Mouse (Mus musculus) ES-E14 (cell line): Measurements from ENCODE around the gene Gm21440. TPM values are rescaled to one million over a fixed set of nuclear protein-coding genes. Genes with fewer than 3 reads are reported as not detected.
"Not testable (repeated sequence)": the region's sequence is repeated elsewhere in the genome, so short reads cannot be mapped to it uniquely, and the experiment has no call there.

Source experiments
- DNase-seq: peaks from one replicate; pipeline ENCODE4 v3.0.0-alpha.2; 2013; ENCODE audit warnings: low read depth, low spot score
- H3K27ac ChIP-seq: 2 replicates; pipeline ENCODE4 v1.5.1; 2012; ENCODE audit warnings: low read depth, mild to moderate bottlenecking, low read length, moderate library complexity, mixed read lengths; ENCODE audit not compliant: poor library complexity, insufficient read depth, severe bottlenecking
- H3K36me3 ChIP-seq: 2 replicates; pipeline ENCODE4 v1.6.1; 2012; ENCODE audit warnings: mild to moderate bottlenecking, low read length, moderate library complexity, mixed read lengths; ENCODE audit not compliant: control insufficient read depth, poor library complexity, insufficient read depth, severe bottlenecking
- H3K4me1 ChIP-seq, 2 experiments: fragments of 150-350 bp in 1 of 2; sonication (generic) in 1 of 2; 2 replicates each; pipeline ENCODE4 v1.6.1; 2012; ENCODE audit warnings: low read length in 2 of 2, mild to moderate bottlenecking in 1 of 2, mixed read lengths in 1 of 2; ENCODE audit not compliant: control insufficient read depth in 2 of 2, insufficient read depth in 2 of 2, poor library complexity in 1 of 2
- H3K4me3 ChIP-seq, 2 experiments: fragments of 150-350 bp in 1 of 2; sonication (generic) in 1 of 2; 2 replicates each; pipeline ENCODE4 v1.5.1; 2012; ENCODE audit warnings: low read length in 2 of 2, low read depth in 1 of 2, mild to moderate bottlenecking in 1 of 2, mixed read lengths in 1 of 2; ENCODE audit not compliant: insufficient read depth in 1 of 2, poor library complexity in 1 of 2, severe bottlenecking in 1 of 2
- H3K9ac ChIP-seq: 2 replicates; pipeline ENCODE4 v1.6.1; 2012; ENCODE audit warnings: low read depth, mild to moderate bottlenecking, low read length, mixed read lengths; ENCODE audit not compliant: poor library complexity, insufficient read depth, severe bottlenecking
- H3K9me3 ChIP-seq: fragments of 150-350 bp; sonication (generic); 2 replicates; pipeline ENCODE4 v1.6.1; 2012; ENCODE audit warnings: low read depth, mild to moderate bottlenecking, low read length; ENCODE audit not compliant: control insufficient read depth, insufficient read depth
- in situ Hi-C, 2 experiments: fragments of 600-800 bp; cut with MboI; formaldehyde crosslinking; loops; one replicate each; pipeline ENCODE4 v1.15.1; 2025; ENCODE audit warnings: low sequenced_read_pairs in 2 of 2, inconsistent platforms in 1 of 2; ENCODE audit not compliant: unreplicated experiment in 2 of 2
- total RNA-seq: library from RNA; depleted of rRNA; stranded (reverse); fragments of 300-350 nt; gene quantifications from 2 replicates; pipeline ENCODE4 v1.2.3, GENCODE M21; 2012; rRNA removed

The Gm21440 gene
- total RNA-seq, result not detected in 2 replicates

DNA sequence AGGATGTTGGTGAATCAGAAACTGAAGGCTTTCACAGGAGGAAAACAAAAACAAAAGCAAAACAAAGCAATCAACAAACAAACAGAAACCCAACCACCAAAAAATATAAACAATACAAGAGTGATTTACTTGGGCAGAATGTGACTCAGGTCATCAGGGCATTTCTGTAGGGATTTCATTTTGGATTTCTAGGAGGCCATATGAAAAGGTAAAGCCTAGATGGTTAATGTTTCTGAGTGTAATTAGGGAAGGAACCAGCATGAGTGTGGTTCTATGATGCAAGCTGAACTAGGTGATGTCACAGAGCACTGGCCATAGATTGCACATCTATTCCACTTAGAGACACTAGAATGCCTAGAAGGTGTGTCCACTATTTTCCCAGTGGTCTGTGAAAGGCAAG lies at the start of gene Gm21440, which contains the start of gene Gm21454:
Gene Gm21440 (plus strand): TSS at position 301 of the 400 bp plus-strand sequence.
Gene Gm21454 (plus strand): TSS at position 352 of the 400 bp plus-strand sequence.
- H3K9ac ChIP-seq, H3K9me3 ChIP-seq, H3K27ac ChIP-seq, H3K36me3 ChIP-seq, DNase-seq, in situ Hi-C loops, H3K4me1 ChIP-seq, H3K4me3 ChIP-seq: not testable (repeated sequence)

GRCm38 (mm10) chrY:13223828-13224227 lies 28.4 kb upstream of the Gm21440 start, which contains the start of gene Gm21828:
Gene Gm21828, minus strand, starts transcription at chrY:13223928.
- H3K9me3 ChIP-seq, H3K36me3 ChIP-seq, H3K4me1 ChIP-seq, H3K27ac ChIP-seq, H3K9ac ChIP-seq, DNase-seq, H3K4me3 ChIP-seq, in situ Hi-C loops: not testable (repeated sequence)

Other genes starting within 250 kb of the Gm21440 start
- gene Gm20807, start 209.5 kb upstream of the Gm21440 start, total RNA-seq, result not detected in 2 replicates
- not detected in 2 replicates for gene Gm21891, start 118.9 kb upstream of the Gm21440 start, total RNA-seq
- not detected in 2 replicates for gene Gm21425, start 90.4 kb upstream of the Gm21440 start, total RNA-seq
- not detected in 2 replicates for gene Gm21828, start 28.5 kb upstream of the Gm21440 start, total RNA-seq
- gene Gm21454, start 51 bp downstream of the Gm21440 start, total RNA-seq, result not detected in 2 replicates
- gene Gm21725, start 96.7 kb downstream of the Gm21440 start, total RNA-seq, result not detected in 2 replicates
- gene Gm21866, start 213.2 kb downstream of the Gm21440 start, total RNA-seq, result not detected in 2 replicates
- not detected in 2 replicates for gene Gm20773, start 241.6 kb downstream of the Gm21440 start, total RNA-seq